Mouse (Mus musculus) cerebellum, adult 2 months (tissue): Measurements from ENCODE around the gene Imp3.

Experiments used
- CTCF ChIP-seq: fragments of 200-500 bp; IDR thresholded peaks from 2 replicates; pipeline ENCODE4 v1.5.1; 2011; ENCODE audit warnings: low read depth, mild to moderate bottlenecking, control low read depth, low read length, moderate library complexity, borderline replicate concordance; ENCODE audit not compliant: insufficient read depth
- POLR2A ChIP-seq: fragments of 200-500 bp; IDR thresholded peaks from 2 replicates; pipeline ENCODE4 v1.6.1; 2011; ENCODE audit warnings: low read length, control low read depth, borderline replicate concordance; ENCODE audit not compliant: insufficient read depth

DNA sequence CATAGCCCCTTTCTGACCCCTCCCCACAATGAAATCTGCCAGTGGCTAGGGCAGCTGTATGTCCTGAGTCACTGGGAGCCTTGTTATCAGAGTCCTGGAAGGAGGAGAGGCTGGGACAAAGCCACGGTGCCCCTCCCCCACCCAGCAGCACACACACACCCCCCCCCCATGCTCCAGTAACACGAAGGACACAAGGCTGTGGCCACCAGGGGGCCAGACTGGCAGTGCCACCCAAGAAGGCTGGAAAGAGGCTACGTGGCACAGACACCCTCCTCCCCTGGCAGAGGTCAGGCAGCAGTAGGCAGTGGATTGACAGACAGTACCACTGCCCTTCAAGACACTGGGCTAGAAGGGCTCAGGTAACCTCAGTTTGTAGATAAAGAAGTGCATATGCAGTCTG is 43.3 kb upstream of the Imp3 start:
- TF ChIP-seq CTCF, result no peak
- TF ChIP-seq POLR2A, result no peak
